Mouse (Mus musculus): ENCODE results near the gene Adam29. TPM values are rescaled to one million over a fixed set of nuclear protein-coding genes. Genes with fewer than 3 reads are reported as not detected.
A peak's percentile ranks its signal among the peaks of the same experiment; 100 is the strongest.

The Adam29 gene
- not detected in 2 replicates for polyA plus RNA-seq (2012; rRNA removed)

DNA sequence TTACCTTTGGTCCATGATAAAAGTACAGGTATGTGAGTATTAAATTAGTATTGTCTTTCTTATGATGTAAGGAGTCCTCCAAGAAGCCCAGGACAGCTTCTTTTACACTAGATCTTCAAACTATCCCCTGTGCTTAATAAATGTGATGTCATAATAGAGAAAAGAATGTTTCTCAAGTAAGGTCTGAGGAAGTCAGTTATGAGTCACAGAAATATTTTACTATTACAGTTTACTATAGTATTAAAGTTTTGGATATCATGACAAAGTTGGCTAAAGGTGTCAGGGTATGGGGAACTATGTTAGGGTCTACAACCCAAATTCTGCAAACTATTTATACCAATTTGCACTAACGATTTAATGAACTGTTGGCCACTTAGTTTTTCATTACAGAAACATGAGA is at the start of gene Adam29:
Gene Adam29, minus strand, starts transcription at position 101 of the 400 bp plus-strand sequence.
- no peak for TF ChIP-seq POLR2A (IDR thresholded peaks at IDR 0.05; ENCODE audit: borderline replicate concordance, insufficient read depth, low read length)
- TF ChIP-seq CTCF (IDR thresholded peaks at IDR 0.05; ENCODE audit: borderline replicate concordance, insufficient read depth, low read depth, low read length) = no peak
- no peaks in the 10 kb centered on the region for H3K27me3 ChIP-seq (ENCODE audit: control insufficient read depth, insufficient read depth, low read length)
- 80% methylated on average over 1 of the region's 1 CpGs for WGBS
- DNase-seq = no peak
- no peaks in the 10 kb centered on the region for H3K4me1 ChIP-seq (ENCODE audit: control insufficient read depth, insufficient read depth, low read length)
- H3K27ac ChIP-seq (ENCODE audit: insufficient read depth, low read length) = no peak within 1 kb of the TSS
- H3K4me3 ChIP-seq (replicated peaks; ENCODE audit: insufficient read depth, low read depth, low read length) = no peak within 1 kb of the TSS

DNA sequence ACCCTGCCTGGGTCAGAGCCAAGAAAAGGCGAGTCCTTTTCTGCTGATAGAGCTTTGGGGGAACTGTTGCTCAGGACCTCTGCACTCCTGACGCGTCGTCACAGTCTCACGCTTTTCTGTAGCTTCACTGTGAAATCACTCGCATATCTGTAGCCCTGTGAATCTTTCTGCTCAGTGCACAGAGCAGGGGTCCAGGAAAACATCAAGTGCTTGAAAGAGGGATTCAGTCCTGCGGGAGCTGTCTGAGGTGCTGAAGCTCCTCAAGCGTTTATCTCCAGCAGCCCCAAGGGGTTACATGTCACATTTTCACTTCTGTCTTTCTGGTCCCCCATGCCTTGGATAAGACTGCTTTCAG is 33.8 kb upstream of the Adam29 start:
- Histone ChIP-seq H3K27ac (ENCODE audit: insufficient read depth, low read length) (no peak overlapping the region), H3K4me1 (ENCODE audit: control insufficient read depth, insufficient read depth, low read length) (peaks cover 2% of the 10 kb centered on the region; the same call in 1 of the 2 replicates), H3K4me3 (replicated peaks; ENCODE audit: insufficient read depth, low read depth, low read length) (peak overlapping the region; percentile 20), H3K27me3 (ENCODE audit: control insufficient read depth, insufficient read depth, low read length) (no peaks in the 10 kb centered on the region)
- peak in 1 of 2 experiments; percentile 10 for DNase-seq
- WGBS = under 1% methylated on average over 8 of the region's 8 CpGs
- no peak for TF ChIP-seq CTCF (IDR thresholded peaks at IDR 0.05; ENCODE audit: borderline replicate concordance, insufficient read depth, low read depth, low read length)
- TF ChIP-seq POLR2A (IDR thresholded peaks at IDR 0.05; ENCODE audit: borderline replicate concordance, insufficient read depth, low read length) = no peak

DNA sequence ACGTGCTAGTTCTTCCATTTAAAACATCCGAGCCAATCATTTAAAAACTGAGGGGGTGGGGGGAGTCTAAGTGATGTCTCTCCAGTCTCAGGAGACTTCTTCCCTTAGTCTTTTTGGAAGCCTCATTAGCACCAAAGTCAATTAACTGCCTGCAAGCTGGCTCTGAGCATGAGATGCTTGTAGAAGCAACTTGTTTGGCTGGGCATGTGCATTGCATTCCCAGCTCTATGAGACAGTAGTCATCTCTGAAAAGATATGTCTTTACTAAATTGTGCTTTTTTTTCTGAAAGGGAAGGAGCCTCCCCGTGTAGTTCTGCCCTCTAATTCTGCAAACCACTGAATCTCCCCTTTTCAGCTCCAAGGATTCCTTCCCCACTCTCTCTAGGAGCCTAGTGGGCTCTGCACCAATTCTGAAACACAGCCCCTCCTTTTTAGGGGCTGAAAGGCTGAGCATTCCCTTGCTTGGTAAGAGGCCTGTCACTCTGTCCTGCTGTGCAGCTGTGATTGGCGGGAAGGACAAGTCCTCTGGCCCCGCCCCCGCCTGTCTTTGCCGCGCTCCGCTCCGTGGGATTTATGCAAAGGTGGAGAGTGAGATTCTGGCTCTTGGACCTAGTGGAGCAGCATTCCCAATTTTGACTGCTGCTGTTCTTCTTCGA is 33.2 kb upstream of the Adam29 start, which contains the start of gene Glra3:
Gene Glra3, plus strand, starts transcription at position 591 of the 656 bp plus-strand sequence.
- Histone ChIP-seq H3K27ac (ENCODE audit: insufficient read depth, low read length) (no peak within 1 kb of the TSS), H3K4me1 (ENCODE audit: control insufficient read depth, insufficient read depth, low read length) (peaks cover 2% of the 10 kb centered on the region; the same call in 1 of the 2 replicates), H3K27me3 (ENCODE audit: control insufficient read depth, insufficient read depth, low read length) (no peaks in the 10 kb centered on the region), H3K4me3 (replicated peaks; ENCODE audit: insufficient read depth, low read depth, low read length) (peak within 1 kb of the TSS; percentile 20)
- DNase-seq = peak in 1 of 2 experiments; percentile 3
- TF ChIP-seq CTCF (IDR thresholded peaks at IDR 0.05; ENCODE audit: borderline replicate concordance, insufficient read depth, low read depth, low read length) (no peak), POLR2A (IDR thresholded peaks at IDR 0.05; ENCODE audit: borderline replicate concordance, insufficient read depth, low read length) (no peak)
- 3% methylated on average over 11 of the region's 11 CpGs for WGBS

Other genes starting within 250 kb of the Adam29 start
- 1.0 and 1.2 TPM in 2 replicates for gene Glra3, start 33.5 kb upstream of the Adam29 start, polyA plus RNA-seq (2012; rRNA removed)